Mouse (Mus musculus) kidney, adult 18-20 months (tissue): Measurements from ENCODE around the gene Gm4846.
"Not testable (repeated sequence)": the region's sequence is repeated elsewhere in the genome, so short reads cannot be mapped to it uniquely, and the experiment has no call there.

Experiments used
- DNase-seq: peaks from one replicate; pipeline ENCODE4 v3.0.0; 2021

The Gm4846 gene

DNA sequence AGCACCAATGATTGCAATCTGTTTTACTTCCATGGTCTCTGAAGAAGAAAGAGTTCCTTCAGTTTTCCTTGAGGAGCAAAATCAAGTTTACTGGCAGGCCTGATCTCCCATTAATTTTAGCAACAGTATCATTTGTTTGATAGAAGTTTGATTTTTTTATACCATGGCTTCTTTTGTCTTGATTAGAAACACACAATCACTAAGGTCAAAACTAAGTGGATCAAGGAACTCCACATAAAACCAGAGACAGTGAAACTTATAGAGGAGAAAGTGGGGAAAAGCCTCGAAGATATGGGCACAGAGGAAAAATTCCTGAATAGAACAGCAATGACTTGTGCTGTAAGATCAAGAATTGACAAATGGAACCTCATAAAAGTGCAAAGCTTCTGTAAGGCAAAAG lies at the start of gene Gm4846:
Gene Gm4846, minus strand, starts transcription at position 101 of the 400 bp plus-strand sequence.
- DNase-seq: not testable (repeated sequence)

DNA sequence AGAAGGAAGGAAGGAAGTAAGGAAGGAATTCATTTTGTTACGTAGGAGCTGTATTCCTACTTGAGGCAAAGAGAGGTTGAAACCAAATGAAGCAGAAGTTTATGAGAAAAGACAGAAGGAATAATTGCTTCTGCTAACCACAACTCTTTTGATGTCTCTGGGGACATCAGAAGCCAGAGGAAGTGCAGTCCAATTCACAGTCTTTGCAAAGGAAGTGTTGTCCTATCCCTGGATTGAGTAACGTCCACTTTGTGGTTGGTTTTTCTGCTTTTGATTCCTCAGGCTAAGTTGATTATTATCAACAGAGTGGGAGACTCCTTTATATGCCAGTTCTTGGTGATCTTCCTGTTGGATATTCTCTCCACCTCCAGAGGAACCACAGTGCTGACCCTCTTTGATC lies 34.1 kb upstream of the Gm4846 start:
- not testable (repeated sequence) for DNase-seq

DNA sequence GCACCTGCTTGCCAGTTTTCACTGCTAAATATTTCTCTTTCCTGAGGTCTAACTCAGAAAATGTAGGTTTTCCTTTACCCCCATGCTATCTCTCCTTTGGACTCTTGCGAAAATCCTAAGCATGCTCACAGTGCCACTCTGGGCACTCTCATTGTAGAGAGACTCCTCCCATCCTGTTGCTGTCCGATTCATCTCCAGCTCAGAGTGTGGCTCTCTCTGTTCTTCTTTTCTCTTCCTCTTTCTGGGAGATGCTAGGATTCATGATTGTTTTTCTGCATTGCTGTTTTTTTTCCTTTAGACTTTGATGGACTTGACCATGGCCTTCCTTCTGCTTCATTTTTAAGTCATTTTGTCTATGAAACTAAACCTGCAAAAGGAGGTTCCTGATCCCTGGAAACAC lies 27.3 kb upstream of the Gm4846 start:
- not testable (repeated sequence) for DNase-seq

DNA sequence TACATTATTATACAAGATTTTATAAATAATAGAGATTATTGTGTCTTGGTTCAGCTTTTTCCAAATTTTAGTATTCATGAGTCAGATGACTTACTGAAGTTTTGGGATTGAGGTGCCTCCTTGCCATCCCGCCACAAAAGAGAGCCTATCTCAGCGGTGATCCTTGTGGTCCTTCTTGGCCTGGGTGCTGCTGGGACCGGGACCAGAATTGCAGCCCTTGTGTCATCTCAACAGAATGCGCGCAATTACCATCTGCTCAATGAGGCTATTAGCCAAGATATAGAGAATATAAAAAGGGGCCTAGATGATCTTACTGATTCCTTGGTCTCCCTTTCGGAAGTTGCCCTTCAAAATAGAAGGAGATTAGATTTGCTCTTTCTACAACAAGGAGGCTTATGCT lies 22.2 kb upstream of the Gm4846 start:
- not testable (repeated sequence) for DNase-seq

DNA sequence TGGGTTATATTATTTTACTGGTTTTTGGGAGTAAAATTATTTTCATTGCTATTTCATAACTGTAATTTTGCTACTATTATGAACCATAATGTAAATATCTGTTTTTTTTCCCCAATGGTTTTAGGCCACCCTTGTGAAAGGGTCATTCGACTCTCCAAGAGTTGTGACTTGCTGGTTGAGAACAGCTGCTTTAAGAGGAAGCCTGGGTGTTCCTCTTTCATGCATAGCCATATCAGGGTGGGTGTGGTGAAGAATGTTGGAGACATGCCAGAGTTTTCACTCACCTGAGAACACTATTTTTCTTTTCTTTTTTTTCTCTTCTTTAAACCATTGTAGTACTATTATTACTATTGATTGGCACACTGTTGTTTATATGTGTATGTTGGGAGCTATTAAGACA lies 19.2 kb upstream of the Gm4846 start:
- no peak for DNase-seq

DNA sequence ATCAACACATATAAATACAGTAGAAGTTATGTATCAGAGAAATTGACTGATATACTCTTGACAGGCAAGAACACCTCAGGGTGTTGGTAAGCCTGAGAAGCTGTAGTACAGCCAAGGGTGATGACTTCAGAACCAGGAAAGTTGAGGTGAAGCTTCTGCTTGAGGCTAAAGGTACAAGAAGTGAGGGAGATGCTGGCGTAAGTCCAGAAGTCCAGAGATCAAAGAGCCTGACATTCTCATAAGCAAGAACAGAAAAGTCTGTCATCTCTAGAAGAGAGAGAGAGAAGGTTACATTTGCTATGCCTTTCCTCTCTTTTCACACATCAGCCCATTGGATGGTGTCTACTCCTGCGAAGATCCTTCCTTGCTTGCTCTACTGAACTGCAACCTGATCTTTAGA lies 6.8 kb upstream of the Gm4846 start:
- DNase-seq: not testable (repeated sequence)

DNA sequence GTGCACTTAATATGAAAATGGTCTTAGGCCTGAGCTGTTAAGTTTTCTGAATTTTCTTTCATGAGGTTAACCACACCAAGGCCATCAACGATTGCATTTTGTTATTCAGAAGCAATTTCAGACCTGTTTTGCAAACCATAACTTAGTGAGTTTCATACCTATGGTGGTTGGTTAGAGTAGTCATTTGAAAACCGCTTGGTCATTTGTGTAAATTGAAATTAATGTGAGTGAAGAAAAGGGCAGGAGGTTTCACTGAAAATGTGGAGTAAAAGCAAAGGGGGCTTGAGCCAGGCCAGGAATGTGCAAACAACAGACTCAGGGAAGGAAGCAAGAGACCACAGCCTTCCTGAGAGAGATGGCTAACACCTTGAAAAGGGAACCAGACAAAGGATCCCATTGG lies 17.9 kb downstream of the Gm4846 start:
- DNase-seq: no peak

DNA sequence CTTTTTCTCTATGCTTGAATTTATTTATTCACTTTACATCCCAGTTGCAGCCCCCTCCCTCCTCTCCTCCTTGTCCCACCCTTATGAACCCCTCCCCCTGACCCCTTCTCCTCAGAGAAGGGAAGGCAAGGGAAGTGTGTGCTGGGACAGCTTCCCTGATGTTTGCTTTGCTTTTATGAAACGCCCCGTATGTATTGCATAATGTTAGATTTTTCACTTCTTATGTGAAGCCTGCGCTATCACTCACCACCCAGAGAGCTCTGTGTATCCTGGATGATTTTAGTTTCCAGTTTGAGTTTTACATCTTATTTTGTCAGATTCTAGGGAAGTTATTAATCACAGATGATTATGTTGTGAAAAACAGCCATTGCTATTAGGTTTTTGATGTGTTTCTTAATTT lies 30.2 kb downstream of the Gm4846 start:
- no peak for DNase-seq

DNA sequence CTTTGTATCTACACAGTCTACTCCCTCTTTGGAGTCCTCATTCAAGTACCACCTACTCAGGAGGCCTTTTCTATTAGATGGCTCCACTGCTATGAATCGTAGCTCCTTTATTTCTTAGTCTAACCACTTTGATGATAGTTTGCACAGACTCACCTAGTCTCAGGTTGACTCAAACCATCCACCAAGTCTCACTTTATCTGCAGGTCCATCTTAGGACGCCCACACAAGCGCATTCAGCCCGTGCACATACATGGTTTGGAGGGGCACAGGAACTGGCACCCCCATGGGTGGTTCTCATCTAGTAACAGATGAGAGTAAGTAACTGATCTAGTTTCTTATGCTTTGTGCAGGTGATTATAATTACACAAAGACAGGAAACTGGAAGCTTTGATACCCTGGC lies 34.8 kb downstream of the Gm4846 start:
- no peak for DNase-seq

DNA sequence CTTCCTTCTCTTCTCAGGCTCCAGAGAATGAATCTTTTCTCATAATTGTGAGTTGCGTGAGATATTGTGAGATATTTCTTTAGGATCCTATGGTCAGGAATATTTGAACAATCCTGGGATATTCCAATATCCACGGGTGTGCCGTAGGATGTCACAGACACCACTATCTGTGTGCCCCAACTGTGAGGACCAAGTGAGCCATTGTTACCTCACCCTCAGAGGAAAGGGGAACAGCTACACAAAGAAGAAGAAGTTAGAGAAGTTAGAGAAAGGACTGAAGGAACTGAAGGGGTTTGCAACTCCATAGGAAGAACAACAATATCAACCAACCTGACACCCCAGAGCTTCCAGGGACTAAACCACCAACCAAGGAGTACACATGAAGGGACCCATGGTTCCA lies 55.4 kb downstream of the Gm4846 start:
- DNase-seq: no peak

DNA sequence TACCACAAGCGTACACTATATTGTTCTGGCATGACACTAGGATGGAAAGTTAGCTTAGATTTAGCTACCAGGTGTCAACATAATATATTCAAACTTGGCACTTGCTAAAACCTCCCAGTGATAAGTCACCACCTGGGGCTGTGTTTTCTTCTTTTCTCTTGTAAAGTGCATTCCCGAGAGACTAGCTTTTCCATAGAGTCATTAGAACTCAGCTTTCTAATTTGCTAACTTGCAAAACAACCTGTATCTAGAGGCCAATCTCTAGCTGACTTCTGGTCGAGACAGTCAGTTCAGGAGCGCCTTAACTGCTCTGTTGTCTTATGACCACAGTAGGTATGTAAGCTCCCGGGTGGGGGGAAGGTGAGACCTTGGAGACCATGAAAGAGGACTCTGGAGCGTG lies 58.0 kb downstream of the Gm4846 start:
- DNase-seq: no peak
